Mouse (Mus musculus) heart, adult 9 months (tissue): ENCODE measurements at regions not wholly inside any gene's neighbourhood (a gene's known extent, or its start where the extent isn't known, plus 50 kb on each side); places are given as distances from the start of the nearest gene placed in this dataset.
A peak's percentile ranks its signal among the peaks of the same experiment; 100 is the strongest.
"Not testable (repeated sequence)": the region's sequence is repeated elsewhere in the genome, so short reads cannot be mapped to it uniquely, and the experiment has no call there.

Experiments
- DNase-seq, 2 experiments: peaks; one replicate each; pipeline ENCODE4 v3.0.0; 2022; ENCODE audit warnings: low spot score in 2 of 2

DNA sequence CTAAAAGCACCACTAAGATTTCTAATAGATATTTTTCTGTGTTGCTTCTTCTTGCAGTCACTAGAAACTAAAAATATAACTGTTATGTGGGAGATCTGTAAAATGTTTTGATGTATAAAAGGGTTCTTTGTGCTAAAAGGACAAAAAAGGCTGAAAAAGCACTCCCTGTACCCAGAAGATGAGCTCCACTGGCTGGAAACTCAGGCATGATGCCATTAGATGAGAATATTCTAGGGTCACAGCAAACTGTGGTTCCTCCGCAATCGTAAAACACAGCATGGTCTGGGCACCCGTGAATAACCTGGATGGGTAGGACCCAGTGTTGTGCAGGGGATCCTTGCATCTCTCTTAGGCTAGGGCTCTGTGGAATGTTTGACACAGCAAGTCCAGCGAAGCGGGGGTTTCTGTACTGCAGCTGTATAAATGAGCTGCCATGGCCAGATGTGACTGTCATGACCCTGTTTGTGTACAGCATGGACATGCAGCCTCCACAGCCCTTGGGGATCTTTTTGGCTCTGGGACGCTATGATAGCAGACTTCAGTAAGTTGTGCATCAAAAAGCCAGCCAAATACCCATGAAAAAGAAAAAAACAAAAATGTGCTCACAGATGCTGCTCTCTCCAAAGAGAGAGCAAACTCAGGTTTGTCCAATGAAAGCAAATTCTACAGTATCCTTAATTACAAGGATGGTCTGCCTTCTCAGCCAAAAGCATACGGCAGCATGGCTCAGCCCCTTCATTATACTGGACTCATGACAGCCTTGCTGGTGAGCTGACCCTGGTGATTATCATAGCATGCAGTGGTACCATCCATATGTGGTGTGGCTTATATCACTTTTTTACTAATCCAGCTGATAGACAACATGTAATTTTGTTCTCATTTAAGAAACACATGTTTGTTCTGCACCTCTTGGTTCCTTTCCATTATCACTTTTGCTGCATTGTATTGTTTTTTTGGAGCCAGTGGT lies 103.9 kb upstream of the Arhgap20 start:
- DNase-seq: peak; percentile 51 to 69

DNA sequence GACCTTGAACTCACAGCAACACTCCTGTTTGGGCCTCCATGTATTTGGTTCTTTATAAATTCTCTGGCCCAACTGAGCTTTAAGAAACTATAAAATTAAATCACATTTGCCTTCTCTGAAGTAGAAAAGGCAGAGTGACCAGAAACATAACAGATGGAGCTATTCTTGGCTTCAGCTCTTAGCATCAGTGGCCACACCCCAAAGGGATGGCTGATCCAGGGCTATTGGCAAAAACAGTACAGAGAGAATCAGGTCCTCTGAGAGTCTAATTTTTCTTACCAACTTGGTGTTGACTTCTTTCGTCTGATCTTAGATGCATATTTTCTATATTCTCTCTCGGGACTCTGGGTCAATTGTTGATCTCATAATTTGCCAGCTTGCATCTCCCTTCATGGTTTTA lies 103.2 kb upstream of the Arhgap20 start:
- DNase-seq: peak; percentile 24 to 35

DNA sequence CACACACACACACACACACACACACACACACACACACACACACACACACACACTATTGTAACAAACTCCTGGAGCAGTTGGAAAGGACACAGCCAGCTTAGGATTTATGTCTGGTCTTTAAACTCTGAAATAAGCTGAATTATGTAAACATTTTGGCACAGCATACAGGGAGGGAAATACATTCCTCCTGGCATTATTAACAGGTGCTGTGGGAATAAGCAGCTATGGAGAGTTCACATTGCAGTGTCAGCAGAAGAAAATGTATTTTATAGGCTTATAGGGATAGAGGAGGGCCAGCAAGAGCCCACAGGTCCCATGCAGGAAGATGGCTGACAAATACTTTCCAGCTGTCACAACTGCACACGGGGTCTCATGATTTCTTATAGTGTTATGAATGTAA lies 100.8 kb upstream of the Arhgap20 start:
- DNase-seq: no peak

DNA sequence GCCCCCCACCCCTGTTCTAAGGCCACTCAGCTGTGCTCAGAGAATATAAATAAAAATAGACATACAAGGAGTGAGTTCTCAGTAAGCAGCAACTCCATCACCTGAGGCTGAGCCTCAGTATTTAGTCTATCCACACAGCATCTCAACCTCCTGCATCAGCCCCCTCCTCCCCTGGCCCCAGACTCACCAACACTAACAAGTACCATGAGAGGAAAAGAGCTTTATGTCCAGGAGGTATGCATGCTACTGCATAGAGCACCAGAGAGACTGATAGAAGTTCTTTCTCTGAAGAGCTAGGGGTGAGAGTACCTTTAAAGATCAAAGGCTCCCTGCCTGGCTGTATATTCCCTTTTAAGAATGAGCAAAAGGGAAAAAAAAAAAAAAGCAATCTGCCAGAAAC lies 100.3 kb upstream of the Arhgap20 start:
- DNase-seq: no peak

DNA sequence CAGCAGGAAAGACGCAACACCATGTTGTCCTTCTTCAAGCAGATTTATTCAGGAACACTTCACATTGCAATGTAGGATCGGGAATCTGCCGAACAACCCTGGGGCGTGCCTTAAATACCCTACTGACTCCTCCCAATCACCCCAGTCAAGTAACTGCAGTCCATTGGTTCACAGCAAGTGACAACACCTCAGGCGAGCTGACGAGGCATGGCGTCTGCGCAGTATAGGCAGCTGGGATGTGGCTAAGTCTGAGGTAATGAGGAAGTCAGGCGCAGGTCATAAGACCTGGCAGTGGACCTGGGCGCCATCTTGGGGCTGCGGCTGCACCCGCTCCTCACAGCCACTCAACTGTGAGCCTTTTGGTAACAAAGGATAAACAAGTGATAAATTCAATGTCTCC lies 96.2 kb upstream of the Arhgap20 start:
- not testable (repeated sequence) for DNase-seq

DNA sequence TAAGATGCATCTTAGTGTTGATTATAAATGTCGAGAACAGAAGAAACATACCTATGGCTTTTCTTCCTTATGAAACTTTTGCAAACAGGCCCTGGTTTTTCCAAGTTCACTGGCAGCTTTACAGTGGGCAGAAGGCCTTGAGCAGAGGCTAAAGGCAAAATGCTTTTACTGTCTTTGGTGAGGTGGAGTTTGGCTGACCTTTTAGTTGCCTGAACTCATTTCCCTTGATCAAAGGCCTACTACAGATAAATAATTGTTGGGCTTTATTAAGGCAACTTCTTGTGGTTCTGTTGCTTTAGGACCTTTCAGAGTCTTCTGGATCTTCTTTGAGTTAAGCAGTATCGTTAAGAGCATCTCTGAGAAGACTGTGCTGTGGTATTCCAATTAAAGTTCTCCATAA lies 94.6 kb upstream of the Arhgap20 start:
- DNase-seq: no peak

DNA sequence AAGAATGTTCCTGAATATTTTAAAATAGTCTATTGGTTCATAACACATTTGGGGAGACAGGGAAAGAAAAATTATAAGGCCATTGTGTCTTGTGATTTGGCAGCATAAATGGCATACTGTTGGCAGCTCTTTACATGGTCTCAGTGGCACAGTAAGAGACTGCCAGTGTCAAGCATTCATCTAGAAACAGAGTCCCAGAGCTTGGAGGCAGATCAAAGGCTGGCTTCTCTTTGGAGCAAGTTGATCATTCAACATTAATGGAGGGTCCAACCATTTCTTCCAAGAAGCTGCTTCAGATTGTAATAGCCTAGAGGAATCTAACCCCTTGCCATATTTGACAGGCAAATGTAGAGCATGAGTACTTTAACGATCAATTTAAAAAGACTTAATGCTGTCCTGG lies 78.6 kb upstream of the Arhgap20 start:
- no peak for DNase-seq

DNA sequence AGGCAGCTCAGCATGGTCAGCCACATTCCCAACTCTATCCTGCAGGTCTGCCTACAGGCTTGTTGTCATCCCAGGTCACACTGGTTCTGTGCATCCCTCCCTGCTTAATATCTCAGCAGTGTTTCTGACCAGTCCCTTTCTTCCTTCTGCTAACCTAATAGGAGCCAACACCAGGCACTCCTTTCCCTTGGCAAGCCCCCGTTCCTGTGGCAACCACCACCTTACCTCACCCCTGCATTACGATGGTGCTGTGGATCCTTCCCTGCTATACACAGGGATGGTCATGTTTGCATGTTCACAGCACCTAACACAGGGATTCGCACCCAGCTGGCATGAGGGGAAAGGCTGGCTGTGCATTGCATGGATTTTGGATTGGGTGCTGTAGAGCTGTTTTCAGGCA lies 50.8 kb upstream of the Arhgap20 start:
- no peak for DNase-seq
